ENCODE assay signal across 7 mouse cellular contexts in genomic region chr12:111037241-111038180, GRCm38 (mm10). TPM values are rescaled to one million over a fixed set of nuclear protein-coding genes. Genes with fewer than 3 reads are reported as not detected.
DNase-seq lines count a peak whose midpoint lies in the region; ATAC-seq and TF ChIP-seq lines count a peak whose summit lies in the region.

No protein-coding gene starts in this region.

- peaks cover 18 to 45% of the 10 kb centered on the region in 2 experiments for H3K4me1 ChIP-seq in CH12.LX (ENCODE audit: control insufficient read depth in 1 of 2, insufficient read depth in 2 of 2)
- no peaks in the 10 kb centered on the region; the same call in 1 of the 2 replicates for H3K4me1 ChIP-seq in cortical plate, adult 2 months (ENCODE audit: control insufficient read depth, insufficient read depth, low read length)
- peaks cover 13 to 20% of the 10 kb centered on the region in 2 experiments for H3K4me1 ChIP-seq in heart, embryonic 14.5 days (ENCODE audit: control insufficient read depth in 2 of 2, insufficient read depth in 2 of 2, low read length in 2 of 2)
- peaks cover 31% of the 10 kb centered on the region for H3K4me1 ChIP-seq in kidney, embryonic 16.5 days (ENCODE audit: insufficient read depth, low read length)
- H3K4me1 ChIP-seq in stomach, embryonic 15.5 days: peaks cover 18% of the 10 kb centered on the region

- no peak for TF ChIP-seq CTCF in CH12.LX (conservative IDR thresholded peaks at IDR 0.05 in 1 of 2, IDR thresholded peaks at IDR 0.05 in 1 of 2; ENCODE audit: low read depth in 2 of 2, low read length in 2 of 2)
- no peak for TF ChIP-seq CTCF in cortical plate, adult 2 months (IDR thresholded peaks at IDR 0.05; ENCODE audit: extremely low read depth, insufficient read depth, low read length)

- no peak overlapping the region; the same call in 1 of the 2 replicates for H3K9ac ChIP-seq in CH12.LX (ENCODE audit: insufficient read depth, low read depth)
- peak overlapping the region; percentile 94 for H3K9ac ChIP-seq in heart, embryonic 14.5 days (ENCODE audit: low read length)
- peak overlapping the region; percentile 85 for H3K9ac ChIP-seq in kidney, embryonic 16.5 days (replicated peaks; ENCODE audit: low read length)
- H3K9ac ChIP-seq in stomach, embryonic 15.5 days: peak overlapping the region; percentile 65; the same call in 1 of the 2 replicates

- no peak for TF ChIP-seq RAD21 in CH12.LX (IDR thresholded peaks at IDR 0.05; ENCODE audit: low read depth, low read length)

- dilution Hi-C loops in CH12.LX (cut with MboI; ENCODE audit: extremely low pct_ligation_motif_present, extremely low pct_unique_long_range_greater_than_20kb, low sequenced_read_pairs): no loop called here

- peaks cover 0 to 3% of the 10 kb centered on the region in 2 experiments for H3K36me3 ChIP-seq in CH12.LX (replicated peaks in 1 of 2; ENCODE audit: control insufficient read depth in 1 of 2, insufficient read depth in 1 of 2, low read length in 1 of 2)
- H3K36me3 ChIP-seq in heart, embryonic 14.5 days (ENCODE audit: control insufficient read depth, insufficient read depth, low read length): peaks cover 3% of the 10 kb centered on the region
- peaks cover 1% of the 10 kb centered on the region; the same call in 1 of the 2 replicates for H3K36me3 ChIP-seq in kidney, embryonic 16.5 days (ENCODE audit: insufficient read depth, low read length)
- H3K36me3 ChIP-seq in stomach, embryonic 15.5 days: no peaks in the 10 kb centered on the region

- TF ChIP-seq POLR2A in CH12.LX (IDR thresholded peaks at IDR 0.05; ENCODE audit: low read depth, low read length): no peak
- TF ChIP-seq POLR2A in cortical plate, adult 2 months (IDR thresholded peaks at IDR 0.05; ENCODE audit: extremely low read depth, insufficient read depth, low read length): no peak

- no peak for TF ChIP-seq EP300 in CH12.LX (IDR thresholded peaks at IDR 0.05; ENCODE audit: low read length)

- in situ Hi-C loops in CH12.LX (cut with MboI; ENCODE audit: low pct_ligation_motif_present, low pct_unique_long_range_greater_than_20kb, low sequenced_read_pairs): no loop called here

- H3K4me2 ChIP-seq in CH12.LX (ENCODE audit: insufficient read depth, low read depth, poor library complexity, severe bottlenecking): peak overlapping the region; percentile 73
- peak overlapping the region; percentile 93 for H3K4me2 ChIP-seq in heart, embryonic 14.5 days (ENCODE audit: low read length)
- peak overlapping the region; percentile 87 for H3K4me2 ChIP-seq in kidney, embryonic 16.5 days (replicated peaks; ENCODE audit: low read depth, low read length)
- peak overlapping the region; percentile 73 for H3K4me2 ChIP-seq in stomach, embryonic 15.5 days

- 53% methylated on average over 18 of the region's 18 CpGs for WGBS in heart, embryonic 14.5 days
- 46% methylated on average over 18 of the region's 18 CpGs for WGBS in kidney, embryonic 16.5 days
- 48% methylated on average over 18 of the region's 18 CpGs for WGBS in stomach, embryonic 15.5 days

- no peak overlapping the region for H3K27ac ChIP-seq in CH12.LX (ENCODE audit: insufficient read depth, low read depth)
- H3K27ac ChIP-seq in cortical plate, adult 2 months (ENCODE audit: insufficient read depth, low read length): no peak overlapping the region
- H3K27ac ChIP-seq in heart, embryonic 14.5 days (replicated peaks in 1 of 2; ENCODE audit: control insufficient read depth in 1 of 2, insufficient read depth in 1 of 2, low read depth in 2 of 2, low read length in 2 of 2): peak overlapping the region; percentile 99
- H3K27ac ChIP-seq in kidney, embryonic 16.5 days (ENCODE audit: low read length): peak overlapping the region; percentile 99
- peak overlapping the region; percentile 99 for H3K27ac ChIP-seq in stomach, embryonic 15.5 days

- DNase-seq in 3T3-L1 (ENCODE audit: low read depth, low spot score) (peak; percentile 51), CH12.LX (ENCODE audit: extremely low read depth) (peak; percentile 25)
- DNase-seq in lung, postnatal 36 days: peak; percentile 37

- no peaks in the 10 kb centered on the region for H3K9me3 ChIP-seq in CH12.LX (replicated peaks; ENCODE audit: low read length)
- no peaks in the 10 kb centered on the region for H3K9me3 ChIP-seq in heart, embryonic 14.5 days (ENCODE audit: control insufficient read depth, low read length)
- no peaks in the 10 kb centered on the region for H3K9me3 ChIP-seq in kidney, embryonic 16.5 days (ENCODE audit: low read length)
- no peaks in the 10 kb centered on the region for H3K9me3 ChIP-seq in stomach, embryonic 15.5 days

- H3K4me3 ChIP-seq in CH12.LX (replicated peaks in 1 of 3; ENCODE audit: low read depth in 2 of 3, low read length in 2 of 3, poor library complexity in 1 of 3): peak overlapping the region in 2 of 3 experiments; percentile 74 to 95
- H3K4me3 ChIP-seq in cortical plate, adult 2 months (ENCODE audit: insufficient read depth, low read length): peak overlapping the region; percentile 78
- peak overlapping the region; percentile 70 to 94 for H3K4me3 ChIP-seq in heart, embryonic 14.5 days (ENCODE audit: control insufficient read depth in 1 of 2, insufficient read depth in 1 of 2, low read depth in 1 of 2, low read length in 2 of 2)
- peak overlapping the region; percentile 98 for H3K4me3 ChIP-seq in kidney, embryonic 16.5 days (ENCODE audit: low read length)
- H3K4me3 ChIP-seq in stomach, embryonic 15.5 days (replicated peaks): peak overlapping the region; percentile 95

- H3K79me2 ChIP-seq in CH12.LX (replicated peaks; ENCODE audit: control insufficient read depth, extremely low read depth, insufficient read depth, poor library complexity, severe bottlenecking): peaks cover 17% of the 10 kb centered on the region

- ATAC-seq in heart, embryonic 14.5 days (ENCODE audit: insufficient number of reproducible peaks, insufficient read depth, low FRiP score, low read depth): no peak
- ATAC-seq in kidney, embryonic 16.5 days (ENCODE audit: low FRiP score, low TSS enrichment): no peak
- no peak for ATAC-seq in stomach, embryonic 15.5 days (ENCODE audit: insufficient read depth, low FRiP score, low read depth)

- no peaks in the 10 kb centered on the region for H3K27me3 ChIP-seq in CH12.LX (replicated peaks)
- no peaks in the 10 kb centered on the region for H3K27me3 ChIP-seq in heart, embryonic 14.5 days (ENCODE audit: control insufficient read depth, insufficient read depth, low read length)
- no peaks in the 10 kb centered on the region for H3K27me3 ChIP-seq in kidney, embryonic 16.5 days (ENCODE audit: insufficient read depth, low read length)
- no peaks in the 10 kb centered on the region for H3K27me3 ChIP-seq in stomach, embryonic 15.5 days (replicated peaks)

TF ChIP-seq in CH12.LX, 34 proteins besides CTCF, POLR2A, EP300 and RAD21 (continues in another document):
- no peak for TF ChIP-seq ZC3H11A (IDR thresholded peaks at IDR 0.05; ENCODE audit: low read depth, low read length)
- TF ChIP-seq RCOR1 (conservative IDR thresholded peaks at IDR 0.05; ENCODE audit: low read depth, low read length): no peak
- TF ChIP-seq NRF1 (IDR thresholded peaks at IDR 0.05; ENCODE audit: low read depth, low read length): no peak
- TF ChIP-seq MAZ (IDR thresholded peaks at IDR 0.05; ENCODE audit: low read depth, low read length): no peak
- TF ChIP-seq E2F4 (IDR thresholded peaks at IDR 0.05; ENCODE audit: insufficient replicate concordance, low read depth, low read length): no peak
- no peak for TF ChIP-seq ZMIZ1 (IDR thresholded peaks at IDR 0.05; ENCODE audit: low read depth, low read length)
- TF ChIP-seq MAX (IDR thresholded peaks at IDR 0.05; ENCODE audit: low read length): no peak
- no peak for TF ChIP-seq USF1 (IDR thresholded peaks at IDR 0.05; ENCODE audit: low read depth, low read length)
- TF ChIP-seq GABPA (IDR thresholded peaks at IDR 0.05; ENCODE audit: insufficient replicate concordance, low read depth, low read length): no peak
- TF ChIP-seq ELF1 (IDR thresholded peaks at IDR 0.05; ENCODE audit: low read depth, low read length): no peak; the same call in 1 of the 2 replicates
- TF ChIP-seq ZKSCAN1 (IDR thresholded peaks at IDR 0.05; ENCODE audit: borderline replicate concordance, low read depth, low read length): no peak
- no peak for TF ChIP-seq IRF4 (IDR thresholded peaks at IDR 0.05; ENCODE audit: low read depth, low read length)
- TF ChIP-seq CHD2 (IDR thresholded peaks at IDR 0.05; ENCODE audit: low read length): peak; percentile 13; the same call in 1 of the 2 replicates
- TF ChIP-seq MXI1 (IDR thresholded peaks at IDR 0.05; ENCODE audit: low read depth, low read length): no peak; the same call in 1 of the 2 replicates
- TF ChIP-seq MEF2A (IDR thresholded peaks at IDR 0.05; ENCODE audit: borderline replicate concordance, low read depth, low read length): peak; percentile 87; the same call in 1 of the 2 replicates
- TF ChIP-seq USF2 (conservative IDR thresholded peaks at IDR 0.05; ENCODE audit: low read depth, low read length): no peak
- no peak for TF ChIP-seq UBTF (IDR thresholded peaks at IDR 0.05; ENCODE audit: low read depth, low read length)
- 0 out of 2 replicates have a peak, but pooled peaks have one; percentile 6 for TF ChIP-seq BHLHE40 (IDR thresholded peaks at IDR 0.05; ENCODE audit: low read depth, low read length)
- no peak for TF ChIP-seq KAT2A (IDR thresholded peaks at IDR 0.05; ENCODE audit: insufficient replicate concordance, low read length)
- no peak for TF ChIP-seq ZNF384 (IDR thresholded peaks at IDR 0.05; ENCODE audit: low read depth, low read length)
- TF ChIP-seq CHD1 (IDR thresholded peaks at IDR 0.05; ENCODE audit: low read depth, low read length): no peak
- no peak for TF ChIP-seq PAX5 (IDR thresholded peaks at IDR 0.05; ENCODE audit: low read length)

RNA-seq across cellular contexts. Expression of gene Rcor1, which starts 1.6 kb away (rescaled TPM):
- total RNA-seq in CH12.LX (2012; rRNA removed) (6.1 and 6.5 TPM in 2 replicates), CH12.LX (2014; rRNA removed) (8.3 and 8.5 TPM in 2 replicates)
- 15.0 and 16.1 TPM in 2 replicates for polyA plus RNA-seq in CH12.LX (2012; ENCODE audit: insufficient read length, low read depth)
- 11.3 and 11.6 TPM in 2 replicates for polyA plus RNA-seq in cortical plate, adult 2 months (2012; rRNA removed)
- 12.3 and 12.6 TPM in 2 replicates for polyA plus RNA-seq in heart, embryonic 14.5 days (2014; fragmentation: Nextera tagmentation; extraction: Ambion mirVana)
- 9.7 and 9.8 TPM in 2 replicates for polyA plus RNA-seq in kidney, embryonic 16.5 days (2015; fragmentation: Nextera tagmentation; extraction: Ambion mirVana)
- polyA plus RNA-seq in stomach, embryonic 15.5 days (2015; fragmentation: Nextera tagmentation; extraction: Ambion mirVana): 11.6 and 12.3 TPM in 2 replicates

RNA-seq across cellular contexts. Expression of gene Ankrd9, which starts 58.7 kb away (rescaled TPM):
- total RNA-seq in CH12.LX (2012; rRNA removed) (4.7 and 5.2 TPM in 2 replicates), CH12.LX (2014; rRNA removed) (2.1 and 2.5 TPM in 2 replicates)
- 1.5 and 2.4 TPM in 2 replicates for polyA plus RNA-seq in CH12.LX (2012; ENCODE audit: insufficient read length, low read depth)
- 34.7 and 34.8 TPM in 2 replicates for polyA plus RNA-seq in cortical plate, adult 2 months (2012; rRNA removed)
- 10.8 TPM in 2 replicates for polyA plus RNA-seq in heart, embryonic 14.5 days (2014; fragmentation: Nextera tagmentation; extraction: Ambion mirVana)
- polyA plus RNA-seq in kidney, embryonic 16.5 days (2015; fragmentation: Nextera tagmentation; extraction: Ambion mirVana): 14.8 and 16.7 TPM in 2 replicates
- 16.6 and 20.9 TPM in 2 replicates for polyA plus RNA-seq in stomach, embryonic 15.5 days (2015; fragmentation: Nextera tagmentation; extraction: Ambion mirVana)

Comparison
In these comparisons a context has a peak if more than half of its experiments do, and no peak if none do; other contexts are left out.
1. H3K27ac ChIP-seq: peak in heart, embryonic 14.5 days (2 of 2), kidney, embryonic 16.5 days (single experiment) and stomach, embryonic 15.5 days (single experiment); none in CH12.LX (single experiment) and cortical plate, adult 2 months (single experiment).
2. Peak in every context shown above with its lines, with median percentiles within 50 percentile points of each other: DNase-seq, H3K4me2 ChIP-seq and H3K4me3 ChIP-seq.